Mouse (Mus musculus): ENCODE measurements around the gene Il12b. TPM values are rescaled to one million over a fixed set of nuclear protein-coding genes. Genes with fewer than 3 reads are reported as not detected.

Gene Il12b
- not detected for polyA plus RNA-seq (2015; fragmentation: Illumina TruSeq; extraction: RNeasy Lipid Tissue Mini Kit (QIAGEN cat#74804); ENCODE audit: insufficient read depth, low read depth, low replicate concordance)

GRCm38 (mm10) chr11:44399763-44400162, at the start of gene Il12b:
TSS of gene Il12b (plus strand) at chr11:44400063.

Other genes with a start within 250 kb of the Il12b start
- gene Ublcp1, start 70.4 kb downstream of the Il12b start, polyA plus RNA-seq (2015; fragmentation: Illumina TruSeq; extraction: RNeasy Lipid Tissue Mini Kit (QIAGEN cat#74804); ENCODE audit: insufficient read depth, low read depth, low replicate concordance) = 11.6 TPM
- 11.7 TPM for gene Rnf145, start 118.9 kb downstream of the Il12b start, polyA plus RNA-seq (2015; fragmentation: Illumina TruSeq; extraction: RNeasy Lipid Tissue Mini Kit (QIAGEN cat#74804); ENCODE audit: insufficient read depth, low read depth, low replicate concordance)
- gene Ebf1, start 217.3 kb downstream of the Il12b start, polyA plus RNA-seq (2015; fragmentation: Illumina TruSeq; extraction: RNeasy Lipid Tissue Mini Kit (QIAGEN cat#74804); ENCODE audit: insufficient read depth, low read depth, low replicate concordance) = 6.0 TPM